ENCODE assay signal across 8 mouse cellular contexts in the genomic region with DNA sequence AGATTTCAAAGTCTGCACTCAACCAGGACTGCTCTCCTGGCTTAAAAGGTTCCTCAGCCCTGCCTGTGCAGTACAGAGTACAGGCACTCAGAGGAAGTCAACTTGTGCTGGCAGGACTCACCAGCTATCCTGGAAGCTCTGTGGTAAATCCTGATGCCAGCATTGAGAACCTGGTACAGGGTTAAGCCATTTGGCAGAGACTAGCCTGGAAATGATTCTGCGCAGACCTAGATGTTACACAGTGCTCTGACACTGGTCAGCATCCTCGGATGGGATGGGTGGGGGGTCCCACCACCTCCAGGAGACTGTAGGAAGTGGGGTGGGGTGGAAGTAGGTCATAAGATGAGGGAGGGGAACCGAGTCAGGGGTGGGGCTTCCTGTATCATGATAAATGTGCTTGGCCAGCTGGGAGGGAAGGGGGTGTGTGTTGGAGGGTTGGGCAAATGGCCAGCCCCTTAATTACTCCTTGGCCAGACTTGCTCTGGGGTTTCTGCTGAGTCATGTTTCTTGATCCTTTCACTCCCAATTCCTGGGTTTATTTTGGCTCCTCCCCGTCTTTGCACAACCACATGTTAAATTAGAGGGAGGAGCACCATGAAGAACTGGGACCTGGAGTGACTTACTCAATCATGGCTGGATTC. TPM values are rescaled to one million over a fixed set of nuclear protein-coding genes. Genes with fewer than 3 reads are reported as not detected.
DNase-seq lines count a peak whose midpoint lies in the region; ATAC-seq and TF ChIP-seq lines count a peak whose summit lies in the region.

No protein-coding gene starts in this region.

- DNase-seq in cerebellum, postnatal 25 days: peak; percentile 19 to 44
- DNase-seq in cerebellum, adult 11-12 months: no peak
- peak; percentile 90 for DNase-seq in MN1 (ENCODE audit: low spot score)
- peak; percentile 86 for DNase-seq in kidney, postnatal 0 days (ENCODE audit: low spot score)
- DNase-seq in lung, postnatal 36 days: peak; percentile 86
- DNase-seq in layer of hippocampus, postnatal 14 days (ENCODE audit: low spot score in 2 of 2): no peak
- DNase-seq in frontal cortex, adult 2 months (ENCODE audit: extremely low spot score in 1 of 2, low spot score in 1 of 2): no peak

- H3K27ac ChIP-seq in kidney, postnatal 0 days: peak overlapping the region; percentile 25

- TF ChIP-seq CTCF in kidney, postnatal 0 days (IDR thresholded peaks at IDR 0.05; ENCODE audit: low read depth): no peak

- H3K36me3 ChIP-seq in kidney, postnatal 0 days (ENCODE audit: insufficient read depth, low read length): peaks cover 12% of the 10 kb centered on the region

- WGBS in kidney, postnatal 0 days: 34% methylated on average over 4 of the region's 4 CpGs

- H3K4me1 ChIP-seq in kidney, postnatal 0 days (replicated peaks; ENCODE audit: insufficient read depth, low read length): peaks cover 21% of the 10 kb centered on the region

- peak; percentile 15 for ATAC-seq in granulocyte monocyte progenitor cell, adult 5-6 weeks (replicated peaks; ENCODE audit: poor library complexity, severe bottlenecking)
- ATAC-seq in kidney, postnatal 0 days (replicated peaks; ENCODE audit: low FRiP score, low read depth): no peak

- no peaks in the 10 kb centered on the region for H3K9me3 ChIP-seq in kidney, postnatal 0 days (replicated peaks; ENCODE audit: low read length)

- H3K27me3 ChIP-seq in kidney, postnatal 0 days (ENCODE audit: insufficient read depth, low read length): no peaks in the 10 kb centered on the region

- no peak overlapping the region for H3K4me3 ChIP-seq in kidney, postnatal 0 days (replicated peaks; ENCODE audit: low read depth, low read length)

- H3K9ac ChIP-seq in kidney, postnatal 0 days (ENCODE audit: low read depth, low read length): no peak overlapping the region

- no peak overlapping the region for H3K4me2 ChIP-seq in kidney, postnatal 0 days (ENCODE audit: low read length)

RNA-seq across cellular contexts. Expression of a gene that starts 4.0 kb away (rescaled TPM):
- total RNA-seq in granulocyte monocyte progenitor cell, adult 5-6 weeks (2014; fragmentation: Nextera tagmentation): 41.5 and 45.1 TPM in 2 replicates
- total RNA-seq in granulocyte monocyte progenitor cell, adult 5-6 weeks (2017): 14.2 and 15.7 TPM in 2 replicates
- 5.7 and 7.2 TPM in 2 replicates for polyA plus RNA-seq in kidney, postnatal 0 days (2015; fragmentation: Nextera tagmentation; extraction: Ambion mirVana)
- 10 to 100 TPM; 14.5 to 18.9 TPM for total RNA-seq in layer of hippocampus, postnatal 14 days (2021)
- polyA plus RNA-seq in frontal cortex, adult 2 months (2012; rRNA removed): 8.3 and 8.9 TPM in 2 replicates

Comparison
In these comparisons a context has a peak if more than half of its experiments do, and no peak if none do; other contexts are left out.
1. DNase-seq: peak in cerebellum, postnatal 25 days (2 of 2), MN1 (single experiment), kidney, postnatal 0 days (single experiment) and lung, postnatal 36 days (single experiment); none in cerebellum, adult 11-12 months (single experiment), layer of hippocampus, postnatal 14 days (0 of 2) and frontal cortex, adult 2 months (0 of 2).